Mouse (Mus musculus): ENCODE measurements around the gene Vps54.
"Not testable (repeated sequence)": the region's sequence is repeated elsewhere in the genome, so short reads cannot be mapped to it uniquely, and the experiment has no call there.

The Vps54 gene

DNA sequence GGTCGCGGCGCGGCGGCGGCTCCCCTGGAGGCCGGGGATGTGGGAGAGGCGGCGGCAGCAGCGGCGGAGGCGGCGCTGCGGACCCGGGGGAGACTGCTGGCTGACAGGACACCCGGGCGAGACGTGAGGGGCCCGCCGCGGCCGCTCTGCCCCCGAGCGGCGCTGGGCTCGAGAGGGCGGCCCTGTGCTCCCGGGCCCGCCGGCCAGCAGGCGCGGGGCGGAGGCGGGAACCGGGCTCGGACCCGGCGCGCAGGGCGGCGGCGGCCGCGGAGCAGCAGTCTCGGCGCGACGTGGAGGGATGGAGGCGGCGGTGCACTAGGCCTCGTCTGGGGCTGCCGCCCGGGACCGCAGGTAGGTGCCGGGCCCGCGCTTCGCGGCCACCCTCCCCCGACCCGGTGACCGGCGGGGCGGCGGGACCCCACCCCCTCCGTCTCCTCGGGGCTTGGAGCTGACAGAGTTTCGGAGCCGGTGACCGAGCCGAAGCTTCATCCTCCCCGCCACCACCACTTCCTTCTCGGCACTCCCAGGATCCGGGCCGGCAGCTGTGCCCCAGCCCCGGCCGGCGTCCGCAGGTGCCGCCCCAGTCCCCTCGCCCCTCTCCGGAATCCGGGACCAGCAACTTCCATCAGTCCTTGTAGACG is at the start of gene Vps54:
Gene Vps54 (plus strand): TSS at position 261 of the 641 bp plus-strand sequence.
- no peak for DNase-seq (ENCODE audit: low read depth, low spot score)

GRCm38 (mm10) chr11:21191821-21192220 is 47.3 kb upstream of the Vps54 start:
- DNase-seq (ENCODE audit: low read depth, low spot score), result peak; percentile 8

GRCm38 (mm10) chr11:21194851-21195250 is 44.2 kb upstream of the Vps54 start:
- DNase-seq (ENCODE audit: low read depth, low spot score), result no peak

DNA sequence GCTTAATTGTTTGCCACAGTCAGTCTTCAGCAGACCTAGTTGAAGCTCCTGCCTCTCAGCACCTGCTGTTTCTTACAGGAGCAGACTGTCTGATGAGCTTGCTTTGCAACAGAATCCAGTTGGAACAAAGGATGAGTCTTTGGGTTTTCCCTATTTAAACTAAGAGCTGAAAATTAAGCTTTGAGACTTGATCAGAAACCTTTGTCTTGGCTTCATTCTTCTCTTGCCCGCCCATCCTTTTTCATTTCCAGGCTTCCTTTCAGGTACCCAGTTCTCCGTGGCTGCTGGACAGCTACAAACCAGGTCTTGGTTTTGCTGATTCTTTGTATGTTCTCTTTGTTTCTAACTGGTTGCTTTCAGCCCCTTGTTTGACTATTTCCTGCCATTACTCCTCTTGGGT is 30.0 kb upstream of the Vps54 start:
- no peak for DNase-seq (ENCODE audit: low read depth, low spot score)

GRCm38 (mm10) chr11:21209701-21210100 is 29.4 kb upstream of the Vps54 start:
- DNase-seq (ENCODE audit: low read depth, low spot score), result not testable (repeated sequence)

GRCm38 (mm10) chr11:21217419-21217818 is 21.7 kb upstream of the Vps54 start:
- DNase-seq (ENCODE audit: low read depth, low spot score), result no peak

- DNase-seq (ENCODE audit: low read depth, low spot score), result no peak
These were observed 19.8 kb upstream of the Vps54 start for GRCm38 (mm10) chr11:21219281-21219680.

- DNase-seq (ENCODE audit: low read depth, low spot score), result no peak
These were observed 19.1 kb upstream of the Vps54 start for GRCm38 (mm10) chr11:21219851-21220587.

DNA sequence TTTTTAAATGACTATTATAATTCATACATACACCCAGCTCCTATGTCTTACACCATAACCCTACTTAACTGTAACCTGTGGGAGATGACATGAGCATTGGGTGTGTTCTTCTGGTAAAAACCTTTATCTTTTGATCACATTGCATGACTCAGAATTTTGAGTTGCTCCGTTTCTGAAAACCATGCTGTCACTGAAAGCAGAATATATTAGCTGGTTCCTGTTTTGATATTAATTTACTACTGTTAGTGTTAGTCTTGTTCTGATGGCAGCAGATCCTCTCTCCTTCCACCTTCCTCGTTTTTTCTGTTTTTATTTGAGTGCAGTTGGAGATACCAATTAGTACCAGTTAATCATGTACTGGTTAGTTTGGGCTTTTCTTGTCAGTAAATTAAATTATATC is 18.3 kb upstream of the Vps54 start:
- no peak for DNase-seq (ENCODE audit: low read depth, low spot score)

DNA sequence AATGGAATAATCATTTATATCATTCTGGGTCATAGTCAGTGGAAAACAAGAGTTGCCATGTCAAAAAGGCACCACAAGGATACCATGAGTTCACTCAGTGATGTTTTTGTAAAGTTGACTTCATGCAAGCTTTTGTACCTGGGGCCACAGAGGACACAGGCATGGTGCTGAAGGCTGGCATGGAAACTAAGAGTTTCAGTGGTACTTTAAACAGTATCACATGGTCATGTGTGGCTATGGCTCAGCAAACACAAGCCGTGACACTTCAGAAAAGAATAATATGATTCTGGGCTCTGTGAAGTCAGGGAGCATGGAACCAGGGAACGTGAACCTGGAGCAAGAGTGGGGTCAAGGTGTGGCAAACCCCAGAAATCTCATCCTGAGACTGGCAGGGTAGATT is 17.7 kb upstream of the Vps54 start:
- DNase-seq (ENCODE audit: low read depth, low spot score), result no peak

DNA sequence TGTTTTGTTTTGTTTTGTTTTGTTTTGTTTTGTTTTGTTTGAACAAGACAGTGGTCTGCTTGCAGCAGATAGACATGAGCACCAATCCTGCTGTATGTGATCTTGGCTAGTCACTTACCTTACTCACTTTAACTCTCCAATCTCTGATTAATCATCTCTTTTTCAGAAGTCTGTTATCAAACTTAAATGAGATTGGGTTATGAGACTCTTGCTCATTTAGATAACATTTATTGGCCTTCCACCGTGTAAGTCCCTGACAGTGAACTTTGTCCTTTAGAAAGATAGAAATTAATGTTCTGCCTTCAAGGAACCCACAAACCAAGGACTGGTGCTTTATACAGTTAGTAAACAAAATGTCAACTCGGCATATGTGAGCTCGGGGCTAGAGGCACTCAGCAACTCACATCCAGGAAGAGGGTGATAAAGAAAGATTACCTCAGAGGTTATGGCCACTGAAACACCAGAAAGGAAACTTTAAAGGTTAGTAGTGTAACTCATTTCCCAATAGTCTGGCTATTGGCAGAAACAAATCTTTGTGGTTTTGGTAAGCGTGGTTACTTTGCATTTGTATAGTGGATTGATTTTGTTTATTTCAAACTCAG is 16.4 kb upstream of the Vps54 start:
- DNase-seq (ENCODE audit: low read depth, low spot score), result peak; percentile 21

- peak; percentile 12 for DNase-seq (ENCODE audit: low read depth, low spot score)
These were observed 15.5 kb upstream of the Vps54 start for GRCm38 (mm10) chr11:21223539-21223938.

DNA sequence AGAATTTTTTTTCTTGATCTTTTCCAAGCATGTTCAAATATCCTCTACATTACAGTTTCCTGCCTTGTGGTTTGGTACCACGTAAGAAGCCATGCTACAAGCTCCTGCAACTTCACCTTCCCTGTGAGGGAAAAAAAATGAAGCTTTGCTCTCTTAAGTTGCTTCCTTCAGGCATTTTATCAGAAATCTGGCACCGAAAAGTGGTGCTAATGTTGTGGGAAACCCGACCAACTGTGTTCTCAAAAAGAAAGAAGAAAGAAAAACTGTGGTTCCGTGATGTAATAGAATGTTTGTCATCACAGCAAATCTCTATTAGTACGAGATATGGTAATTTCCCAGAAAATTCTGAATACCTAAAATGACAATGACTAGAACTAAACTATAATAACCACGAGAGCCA is 15.0 kb upstream of the Vps54 start:
- DNase-seq (ENCODE audit: low read depth, low spot score), result no peak

DNA sequence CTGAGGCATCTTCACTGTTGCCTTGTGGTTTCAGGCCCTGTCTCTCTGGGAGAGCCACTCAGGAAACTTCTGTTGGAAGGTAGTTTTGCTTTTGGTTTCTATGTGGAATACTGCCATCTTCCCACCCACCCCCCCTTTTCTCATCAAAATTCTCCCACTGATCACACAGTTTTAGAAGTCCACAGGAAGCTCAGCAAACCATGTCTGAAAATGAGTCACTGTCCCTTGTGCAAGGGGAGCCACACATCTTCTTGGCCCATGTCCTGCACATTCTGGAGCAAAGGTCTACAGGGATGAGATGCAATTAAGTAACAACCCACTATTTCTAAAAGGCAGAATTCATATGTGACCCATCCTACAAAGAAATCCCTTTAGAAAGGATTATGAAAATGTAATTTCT is 14.6 kb upstream of the Vps54 start:
- peak; percentile 73 for DNase-seq (ENCODE audit: low read depth, low spot score)

- DNase-seq (ENCODE audit: low read depth, low spot score), result no peak
These were observed 14.1 kb upstream of the Vps54 start for GRCm38 (mm10) chr11:21224983-21225382.

- DNase-seq (ENCODE audit: low read depth, low spot score), result no peak
These were observed 3.7 kb upstream of the Vps54 start for GRCm38 (mm10) chr11:21235381-21235780.

- DNase-seq (ENCODE audit: low read depth, low spot score), result no peak
These were observed 3.3 kb upstream of the Vps54 start for GRCm38 (mm10) chr11:21235821-21236220.

GRCm38 (mm10) chr11:21236996-21237395 is 2.1 kb upstream of the Vps54 start:
- DNase-seq (ENCODE audit: low read depth, low spot score), result no peak

DNA sequence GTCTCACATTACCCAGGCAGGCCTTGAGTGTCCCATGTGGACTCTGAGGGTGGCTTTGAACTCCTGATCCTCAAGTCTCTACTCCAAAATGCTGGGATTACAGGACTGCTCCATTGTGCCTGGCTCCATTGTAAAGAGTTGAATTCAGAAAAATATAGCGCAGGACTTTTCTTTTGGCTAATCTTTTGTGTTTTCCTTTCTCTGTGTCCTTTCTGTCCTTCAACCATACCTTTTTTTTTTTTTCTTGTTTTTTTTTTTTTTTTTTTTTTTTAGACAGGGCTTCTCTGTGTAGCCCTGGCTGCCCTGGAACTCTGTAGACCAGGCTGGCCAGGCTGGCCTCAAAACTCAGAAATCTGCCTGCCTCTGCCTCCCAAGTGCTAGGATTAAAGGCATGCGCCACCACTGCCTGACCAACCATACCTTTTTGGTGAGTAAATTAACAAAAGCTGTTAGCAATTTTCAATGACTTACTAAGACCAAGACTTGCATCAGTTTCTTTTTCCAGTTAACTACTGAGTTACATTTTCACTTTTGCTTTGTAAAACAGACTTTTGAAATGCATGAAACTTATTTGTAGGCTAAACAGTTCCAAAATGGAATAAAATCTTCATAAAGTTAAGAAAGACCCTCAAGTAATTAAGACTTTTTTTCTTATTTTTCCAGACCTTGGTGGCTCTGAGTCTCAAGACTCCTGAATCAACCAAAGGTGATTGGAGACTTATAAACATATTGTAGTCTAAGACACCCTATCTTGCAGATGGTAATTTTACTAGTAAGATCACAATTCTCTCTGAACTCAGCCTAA is 1.4 kb upstream of the Vps54 start:
- DNase-seq (ENCODE audit: low read depth, low spot score), result peak; percentile 47

- DNase-seq (ENCODE audit: low read depth, low spot score), result peak; percentile 35
These were observed 631 bp upstream of the Vps54 start for GRCm38 (mm10) chr11:21238279-21239020.

DNA sequence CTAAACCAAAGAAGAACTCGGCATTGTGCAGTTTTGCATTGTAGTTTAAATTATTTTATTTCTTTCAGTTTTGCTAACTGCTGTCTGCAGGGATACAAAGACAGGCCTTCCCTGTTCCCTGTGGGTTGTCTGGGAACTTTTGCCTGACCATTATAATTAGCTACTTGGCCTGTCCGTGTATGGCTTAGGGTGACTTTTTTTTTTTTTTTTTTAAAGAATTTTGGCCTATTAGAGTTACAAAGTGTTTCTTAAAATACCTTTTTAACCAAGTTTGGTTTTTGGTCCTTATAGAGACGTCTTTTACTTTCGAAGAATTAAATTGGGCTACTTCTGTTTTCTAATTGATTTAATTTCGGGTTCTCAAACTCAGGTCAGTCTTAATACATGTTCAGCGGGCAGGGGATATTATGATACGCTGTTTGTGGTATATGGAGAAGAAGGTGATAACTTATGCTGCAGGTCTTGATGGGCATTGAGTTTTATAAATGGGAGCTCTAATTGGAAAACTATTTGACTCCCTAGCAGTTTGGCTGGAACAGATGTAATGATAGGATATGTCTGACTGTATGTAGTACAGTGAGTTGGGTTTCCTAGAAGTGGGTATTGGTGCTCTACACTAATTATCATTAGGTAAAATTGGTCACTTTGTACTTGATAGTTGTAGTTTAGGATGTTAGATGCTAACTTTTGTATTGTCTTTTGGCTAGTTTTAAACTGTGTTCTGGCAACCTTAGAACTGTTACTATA is 855 bp downstream of the Vps54 start:
- peak; percentile 43 for DNase-seq (ENCODE audit: low read depth, low spot score)

Measured in 3T3-L1 (cell line).